Mouse (Mus musculus) liver, adult 2 months (tissue): Measurements from ENCODE around the gene Flcn. TPM values are rescaled to one million over a fixed set of nuclear protein-coding genes. Genes with fewer than 3 reads are reported as not detected.
A peak's percentile ranks its signal among the peaks of the same experiment; 100 is the strongest.
"Not testable (repeated sequence)": the region's sequence is repeated elsewhere in the genome, so short reads cannot be mapped to it uniquely, and the experiment has no call there.

Experiments
- DNase-seq: peaks from one replicate; pipeline ENCODE4 v3.0.0-alpha.2; 2011; ENCODE audit warnings: low read depth, low spot score; ENCODE audit errors: extremely low read depth
- H3K27ac ChIP-seq: fragments of 200-500 bp; replicated peaks from 2 replicates; pipeline ENCODE4 v1.5.1; 2012; ENCODE audit warnings: low read depth, mild to moderate bottlenecking, control low read depth, inconsistent platforms, low read length; ENCODE audit not compliant: insufficient read depth
- H3K27me3 ChIP-seq: fragments of 200-500 bp; 2 replicates; pipeline ENCODE4 v1.6.1; 2012; ENCODE audit warnings: mild to moderate bottlenecking, moderate library complexity, low read length, inconsistent platforms; ENCODE audit not compliant: control insufficient read depth, insufficient read depth
- H3K36me3 ChIP-seq: fragments of 200-500 bp; 2 replicates; pipeline ENCODE4 v1.6.1; 2012; ENCODE audit warnings: low read length, inconsistent platforms; ENCODE audit not compliant: control insufficient read depth, insufficient read depth
- H3K4me1 ChIP-seq: fragments of 200-500 bp; 2 replicates; pipeline ENCODE4 v1.6.1; 2011; ENCODE audit warnings: low read length; ENCODE audit not compliant: control insufficient read depth, insufficient read depth
- H3K4me3 ChIP-seq: fragments of 200-500 bp; 2 replicates; pipeline ENCODE4 v1.5.1; 2011; ENCODE audit warnings: low read depth, mild to moderate bottlenecking, control low read depth, low read length, moderate library complexity; ENCODE audit not compliant: insufficient read depth
- H3K79me2 ChIP-seq: fragments of 200-500 bp; 2 replicates; pipeline ENCODE4 v1.6.1; 2012; ENCODE audit warnings: inconsistent platforms, mild to moderate bottlenecking, low read length, moderate library complexity; ENCODE audit not compliant: control insufficient read depth, insufficient read depth
- H3K9ac ChIP-seq: fragments of 200-500 bp; 2 replicates; pipeline ENCODE4 v1.6.1; 2012; ENCODE audit warnings: low read depth, mild to moderate bottlenecking, control low read depth, inconsistent platforms, low read length
- CTCF ChIP-seq: fragments of 200-500 bp; IDR thresholded peaks from 2 replicates; pipeline ENCODE4 v1.5.1; 2011; ENCODE audit warnings: low read depth, low read length, control low read depth
- POLR2A ChIP-seq: fragments of 200-500 bp; IDR thresholded peaks from 2 replicates; pipeline ENCODE4 v1.6.1; 2011; ENCODE audit warnings: low read length, control low read depth; ENCODE audit not compliant: insufficient read depth; ENCODE audit errors: extremely low read depth
- WGBS: fragments of 180-500 bp; shearing (Covaris S2); methylation state at CpG from one replicate; pipeline ENCODE4 v1.1.7; 2018; 5-methylcytosine and 5-hydroxymethylcytosine counted together
- polyA plus RNA-seq: library from polyadenylated mRNA; depleted of rRNA; stranded (reverse); fragments of >200 nt; gene quantifications from 2 replicates; pipeline ENCODE4 v1.2.3, GENCODE M21; 2012
- total RNA-seq: library from RNA; depleted of rRNA; stranded (reverse); fragments of >200 nt; gene quantifications from 2 replicates; pipeline ENCODE4 v1.2.3, GENCODE M21; 2014

Flcn gene
- total and polyA plus RNA-seq, 2 experiments: 24.6 to 31.4 TPM

DNA sequence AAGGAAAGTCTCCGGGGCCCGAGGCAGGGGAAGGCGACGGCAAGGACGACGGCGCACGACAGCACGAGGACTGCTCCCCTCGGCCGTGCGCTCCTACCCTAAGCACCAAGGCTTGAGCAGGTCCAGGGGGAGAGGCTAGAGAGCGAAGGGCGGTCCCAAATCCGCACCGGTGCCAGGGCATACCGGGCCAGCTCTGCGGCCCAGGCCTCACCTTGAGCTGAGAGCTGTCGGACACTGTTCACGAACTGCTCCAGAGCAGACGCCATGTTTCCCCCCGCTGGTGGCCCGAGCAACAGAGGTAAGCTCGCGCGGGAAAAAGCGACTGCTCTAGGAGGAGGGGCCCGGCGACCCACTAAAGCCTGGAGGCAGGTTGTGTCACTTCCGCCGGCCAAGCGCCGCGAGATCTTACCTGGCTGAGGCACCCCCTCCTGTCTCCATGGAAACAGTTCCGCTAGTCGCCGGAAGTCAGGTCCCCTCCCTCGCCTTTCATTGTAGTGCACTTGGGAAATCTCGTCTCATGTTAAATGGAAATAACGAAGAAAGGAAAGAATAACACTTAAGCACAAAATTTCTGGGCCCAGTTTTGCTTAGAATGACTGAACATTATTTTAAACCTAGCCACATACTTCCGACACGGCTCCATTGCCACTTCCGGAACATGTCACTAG, 29.8 kb upstream of the Flcn start, which contains the start of gene Cops3:
Gene Cops3 (minus strand): TSS at position 380 of the 668 bp plus-strand sequence.
- peak; percentile 88 for DNase-seq
- TF ChIP-seq CTCF (no peak), POLR2A (peak; percentile 54; the same call in 1 of the 2 replicates)
- 1% methylated on average over 42 of the region's 43 CpGs for WGBS
- Histone ChIP-seq H3K27ac (peak within 1 kb of the TSS; percentile 81), H3K4me1 (peaks cover 7% of the 10 kb centered on the region), H3K4me3 (peak within 1 kb of the TSS; percentile 95), H3K9ac (peak within 1 kb of the TSS; percentile 94), H3K36me3 (peaks cover 12% of the 10 kb centered on the region), H3K27me3 (no peaks in the 10 kb centered on the region), H3K79me2 (peaks cover 13% of the 10 kb centered on the region; the same call in 1 of the 2 replicates)

GRCm38 (mm10) chr11:59839008-59839458, 29.2 kb upstream of the Flcn start, which contains the start of gene Nt5m:
Gene Nt5m, plus strand, starts transcription at chr11:59839447.
- TF ChIP-seq POLR2A (no peak), CTCF (no peak)
- H3K36me3 ChIP-seq: peaks cover 12% of the 10 kb centered on the region
- H3K27me3 ChIP-seq: no peaks in the 10 kb centered on the region
- peaks cover 7% of the 10 kb centered on the region for H3K4me1 ChIP-seq
- H3K27ac ChIP-seq: peak within 1 kb of the TSS; percentile 81
- peak within 1 kb of the TSS; percentile 95 for H3K4me3 ChIP-seq
- under 1% methylated on average over 24 of the region's 24 CpGs for WGBS
- H3K9ac ChIP-seq: peak within 1 kb of the TSS; percentile 94
- DNase-seq: peak; percentile 85
- peaks cover 13% of the 10 kb centered on the region; the same call in 1 of the 2 replicates for H3K79me2 ChIP-seq

GRCm38 (mm10) chr11:59838426-59838825, 28.6 kb upstream of the Flcn start:
- H3K36me3 ChIP-seq: peaks cover 14% of the 10 kb centered on the region
- H3K4me1 ChIP-seq: peaks cover 7% of the 10 kb centered on the region
- TF ChIP-seq POLR2A (no peak), CTCF (no peak)
- H3K9ac ChIP-seq: no peak overlapping the region
- peaks cover 13% of the 10 kb centered on the region; the same call in 1 of the 2 replicates for H3K79me2 ChIP-seq
- peak overlapping the region; percentile 95; the same call in 1 of the 2 replicates for H3K4me3 ChIP-seq
- H3K27me3 ChIP-seq: no peaks in the 10 kb centered on the region
- peak; percentile 56 for DNase-seq
- 36% methylated on average over 4 of the region's 4 CpGs for WGBS
- no peak overlapping the region for H3K27ac ChIP-seq

DNA sequence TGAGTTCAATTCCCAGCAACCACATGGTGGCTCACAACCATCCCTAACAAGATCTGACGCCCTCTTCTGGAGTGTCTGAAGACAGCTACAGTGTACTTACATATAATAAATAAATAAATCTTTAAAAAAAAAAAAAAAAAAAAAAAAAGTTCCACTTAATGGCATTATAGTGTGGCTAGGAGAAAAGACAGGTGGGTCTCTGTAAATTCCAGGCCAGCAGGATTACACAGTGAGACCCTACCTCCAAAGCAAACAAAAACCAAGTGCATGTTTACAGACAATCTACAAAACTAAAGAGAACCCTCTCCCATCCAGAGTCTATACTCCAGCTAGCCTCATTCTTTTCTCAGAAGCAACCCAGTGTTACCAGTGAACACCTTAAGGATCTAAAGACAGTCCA, 28.0 kb upstream of the Flcn start:
- H3K36me3 ChIP-seq: peaks cover 18% of the 10 kb centered on the region
- not testable (repeated sequence) for DNase-seq, H3K9ac ChIP-seq, H3K4me3 ChIP-seq, H3K4me1 ChIP-seq, H3K27me3 ChIP-seq, H3K27ac ChIP-seq
- peaks cover 13% of the 10 kb centered on the region; the same call in 1 of the 2 replicates for H3K79me2 ChIP-seq
- WGBS: no CpG with 5 or more reads among the region's 1 CpGs

GRCm38 (mm10) chr11:59821625-59822024, 11.8 kb upstream of the Flcn start:
- TF ChIP-seq POLR2A (no peak), CTCF (no peak)
- no peak overlapping the region for H3K27ac ChIP-seq
- no peaks in the 10 kb centered on the region for H3K27me3 ChIP-seq
- no peak overlapping the region for H3K4me3 ChIP-seq
- no peak for DNase-seq
- no peak overlapping the region for H3K9ac ChIP-seq
- H3K36me3 ChIP-seq: peaks cover 73% of the 10 kb centered on the region
- 88% methylated on average over 3 of the region's 3 CpGs for WGBS
- H3K79me2 ChIP-seq: no peaks in the 10 kb centered on the region
- H3K4me1 ChIP-seq: no peaks in the 10 kb centered on the region

DNA sequence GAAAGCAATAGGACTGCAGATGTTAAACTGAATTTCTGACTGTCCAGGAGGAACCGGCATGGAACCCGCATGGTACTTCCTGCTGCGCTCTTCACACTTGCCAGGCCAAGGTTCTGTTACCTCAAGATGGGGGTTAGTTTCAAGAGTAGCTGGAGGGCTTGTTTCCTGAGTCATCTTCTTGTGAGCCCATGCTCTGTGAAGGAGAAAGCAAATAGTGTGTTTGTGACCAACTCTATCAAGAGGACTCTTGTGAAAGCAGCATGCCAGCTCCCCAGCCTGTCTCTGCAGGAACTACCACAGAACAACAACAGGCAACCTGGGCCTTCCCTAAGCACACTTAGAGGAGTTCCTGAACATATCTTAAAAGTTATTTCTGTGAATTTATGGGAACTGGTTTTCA, 8.1 kb upstream of the Flcn start:
- Histone ChIP-seq H3K4me3 (no peak overlapping the region), H3K27ac (no peak overlapping the region), H3K4me1 (peaks cover 11% of the 10 kb centered on the region), H3K79me2 (no peaks in the 10 kb centered on the region), H3K36me3 (peaks cover 43% of the 10 kb centered on the region), H3K9ac (no peak overlapping the region), H3K27me3 (no peaks in the 10 kb centered on the region)
- TF ChIP-seq CTCF: no peak
- DNase-seq: no peak
- 98% methylated on average over 3 of the region's 3 CpGs for WGBS
